Mouse (Mus musculus) limb, embryonic 10.5 days (tissue): Measurements from ENCODE around the gene Cst9. TPM values are rescaled to one million over a fixed set of nuclear protein-coding genes. Genes with fewer than 3 reads are reported as not detected.

ENCODE experiments used
- DNase-seq: peaks from one replicate; pipeline ENCODE4 v3.0.0-alpha.2; 2017; ENCODE audit warnings: low spot score
- H3K27ac ChIP-seq: fragments of 300-500 bp; sonication (generic); 2 replicates; pipeline ENCODE4 v1.5.1; 2016; ENCODE audit warnings: mild to moderate bottlenecking
- H3K27me3 ChIP-seq: fragments of 300-500 bp; sonication (generic); 2 replicates; pipeline ENCODE4 v1.6.1; 2016; ENCODE audit warnings: low read depth, mild to moderate bottlenecking; ENCODE audit not compliant: poor library complexity, severe bottlenecking
- H3K36me3 ChIP-seq: fragments of 300-500 bp; sonication (generic); 2 replicates; pipeline ENCODE4 v1.6.1; 2016; ENCODE audit warnings: mild to moderate bottlenecking, moderate library complexity
- H3K4me1 ChIP-seq: fragments of 300-500 bp; sonication (generic); 2 replicates; pipeline ENCODE4 v1.6.1; 2016
- H3K4me3 ChIP-seq: fragments of 300-500 bp; sonication (generic); 2 replicates; pipeline ENCODE4 v1.5.1; 2016; ENCODE audit warnings: mild to moderate bottlenecking, moderate library complexity
- H3K9me3 ChIP-seq: fragments of 300-500 bp; sonication (generic); replicated peaks from 2 replicates; pipeline ENCODE4 v1.6.1; 2016; ENCODE audit warnings: mild to moderate bottlenecking
- WGBS: fragments of 180-500 bp; shearing (Covaris S2); methylation state at CpG from one replicate; pipeline ENCODE4 v1.1.7; 2016; 5-methylcytosine and 5-hydroxymethylcytosine counted together
- polyA plus RNA-seq: library from polyadenylated mRNA; unstranded; fragments of >200 nt; fragmentation: Nextera tagmentation; extraction: Ambion mirVana; gene quantifications from 2 replicates; pipeline ENCODE4 v1.2.1, GENCODE M21; 2016

The Cst9 gene
- polyA plus RNA-seq, 1 experiment from 2014 or later, result not detected

DNA sequence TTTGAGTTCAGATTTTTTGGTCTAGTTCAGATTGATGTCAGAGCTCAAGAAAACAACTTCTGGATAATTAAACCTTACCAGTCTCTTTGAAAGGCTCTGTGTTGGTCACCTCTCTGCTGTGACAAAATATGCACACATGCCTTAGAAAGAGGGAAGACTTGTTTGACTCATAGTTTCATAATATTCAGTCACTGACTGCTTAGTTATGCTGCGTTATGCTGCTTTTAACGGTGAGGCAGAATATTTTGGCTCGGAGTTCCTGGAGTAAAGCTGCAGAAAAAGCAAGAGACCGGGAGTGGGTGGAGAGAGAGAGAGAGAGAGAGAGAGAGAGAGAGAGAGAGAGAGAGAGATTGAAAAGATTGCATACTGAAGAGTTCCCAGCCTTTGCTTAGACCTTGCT, 26.0 kb downstream of the Cst9 start:
- 94% methylated on average over 4 of the region's 4 CpGs for WGBS
- no peak for DNase-seq
- Histone ChIP-seq H3K4me1 (no peaks in the 10 kb centered on the region), H3K27ac (no peak overlapping the region), H3K27me3 (no peaks in the 10 kb centered on the region), H3K36me3 (no peaks in the 10 kb centered on the region), H3K9me3 (no peaks in the 10 kb centered on the region), H3K4me3 (no peak overlapping the region)

DNA sequence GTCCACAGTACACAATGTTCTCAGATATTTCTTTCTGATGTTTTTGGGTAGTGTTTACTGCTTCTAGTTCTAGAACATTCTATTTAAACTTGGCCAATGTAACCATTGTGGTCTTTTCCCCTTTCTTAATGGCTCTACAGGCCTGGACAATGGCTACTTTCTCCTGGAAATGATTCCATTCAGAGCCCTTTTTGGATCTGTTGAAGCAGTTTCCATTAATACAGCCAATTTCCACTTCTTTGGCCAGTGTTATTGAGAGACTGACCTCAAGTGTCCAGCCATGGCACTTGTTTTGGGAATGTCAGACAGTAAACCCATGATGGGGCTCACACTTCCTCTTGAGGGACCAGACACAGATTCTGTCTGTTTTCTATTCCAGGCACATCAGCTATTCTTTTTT, 26.7 kb downstream of the Cst9 start:
- Histone ChIP-seq H3K9me3 (no peaks in the 10 kb centered on the region), H3K36me3 (no peaks in the 10 kb centered on the region), H3K4me1 (no peaks in the 10 kb centered on the region), H3K27me3 (no peaks in the 10 kb centered on the region), H3K4me3 (no peak overlapping the region), H3K27ac (no peak overlapping the region)
- no peak for DNase-seq

DNA sequence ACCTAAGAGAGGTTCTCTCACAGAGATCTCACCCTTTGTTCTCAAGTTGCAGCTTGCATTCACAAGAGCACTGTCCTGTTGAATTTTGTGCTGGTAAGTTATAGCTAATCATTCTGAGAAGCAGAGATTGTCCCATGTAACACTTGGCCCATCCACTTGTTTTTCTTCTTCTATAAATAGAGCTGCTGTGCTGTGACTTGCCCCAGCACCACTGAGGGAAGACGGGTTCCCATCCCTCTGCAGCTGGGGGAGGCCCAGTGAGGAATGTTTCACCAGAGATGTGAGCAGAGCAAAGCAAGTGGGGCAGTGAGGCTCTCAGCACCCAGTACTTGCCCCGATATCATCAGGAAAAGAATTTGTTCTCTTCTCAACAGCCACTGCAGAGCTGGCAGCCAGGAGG, 30.0 kb downstream of the Cst9 start, which contains the start of gene 9230104L09Rik:
Gene 9230104L09Rik (minus strand): TSS at position 73 of the 400 bp plus-strand sequence.
- H3K27me3 ChIP-seq, result no peaks in the 10 kb centered on the region
- WGBS, result 70% methylated on average over 2 of the region's 2 CpGs
- no peaks in the 10 kb centered on the region for H3K4me1 ChIP-seq
- no peaks in the 10 kb centered on the region for H3K9me3 ChIP-seq
- H3K36me3 ChIP-seq, result no peaks in the 10 kb centered on the region
- DNase-seq, result no peak
- no peak within 1 kb of the TSS for H3K4me3 ChIP-seq
- no peak within 1 kb of the TSS for H3K27ac ChIP-seq

DNA sequence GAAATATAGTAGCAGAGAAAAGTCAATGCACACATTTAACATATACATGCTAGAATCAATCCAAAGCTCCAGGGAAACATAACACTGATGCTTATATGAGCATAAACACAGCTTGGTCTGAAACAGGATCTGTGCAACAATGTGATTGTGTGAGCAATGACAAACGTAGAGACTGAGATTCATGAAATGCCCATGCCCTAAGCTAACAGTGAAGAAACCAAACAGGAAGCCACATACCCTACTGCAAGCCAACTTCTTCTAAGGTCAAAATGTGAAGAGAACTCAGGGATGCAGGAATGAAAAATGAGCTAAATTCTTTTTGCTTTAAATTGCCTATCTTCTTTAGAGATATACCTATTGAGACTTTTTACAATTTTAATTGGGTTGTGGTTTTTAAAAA, 34.0 kb downstream of the Cst9 start:
- 86% methylated on average over 1 of the region's 1 CpGs for WGBS

DNA sequence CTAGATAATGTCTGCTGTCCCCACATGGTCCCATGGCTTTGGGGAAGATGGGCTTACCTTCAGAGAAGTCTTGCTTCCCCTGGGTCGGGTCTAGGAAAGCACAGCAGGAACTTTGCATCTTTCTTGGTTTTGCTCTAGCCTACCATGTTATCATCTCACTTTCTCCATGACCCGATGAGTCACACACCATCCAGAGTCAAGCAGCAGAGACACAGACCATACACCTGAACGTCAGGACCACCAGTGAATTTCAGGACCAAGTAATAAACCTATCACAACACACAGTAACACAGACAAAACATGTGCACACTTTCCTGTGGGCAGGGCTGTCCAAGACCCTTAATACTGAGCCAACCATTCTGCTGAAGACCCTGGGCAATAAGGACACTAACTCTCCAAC, 35.6 kb downstream of the Cst9 start:
- Histone ChIP-seq H3K36me3 (peaks cover 29% of the 10 kb centered on the region), H3K9me3 (no peaks in the 10 kb centered on the region), H3K4me1 (peaks cover 21% of the 10 kb centered on the region), H3K27ac (no peak overlapping the region), H3K4me3 (no peak overlapping the region), H3K27me3 (no peaks in the 10 kb centered on the region)
- no peak for DNase-seq
- WGBS, result 93% methylated on average over 3 of the region's 3 CpGs

More for the DNA sequence above, 34.0 kb downstream of the Cst9 start:
- no peaks in the 10 kb centered on the region for H3K27me3 ChIP-seq
- H3K27ac ChIP-seq, result no peak overlapping the region
- peaks cover 29% of the 10 kb centered on the region for H3K36me3 ChIP-seq
- no peak overlapping the region for H3K4me3 ChIP-seq
- DNase-seq, result no peak
- H3K9me3 ChIP-seq, result no peaks in the 10 kb centered on the region
- H3K4me1 ChIP-seq, result peaks cover 12% of the 10 kb centered on the region

DNA sequence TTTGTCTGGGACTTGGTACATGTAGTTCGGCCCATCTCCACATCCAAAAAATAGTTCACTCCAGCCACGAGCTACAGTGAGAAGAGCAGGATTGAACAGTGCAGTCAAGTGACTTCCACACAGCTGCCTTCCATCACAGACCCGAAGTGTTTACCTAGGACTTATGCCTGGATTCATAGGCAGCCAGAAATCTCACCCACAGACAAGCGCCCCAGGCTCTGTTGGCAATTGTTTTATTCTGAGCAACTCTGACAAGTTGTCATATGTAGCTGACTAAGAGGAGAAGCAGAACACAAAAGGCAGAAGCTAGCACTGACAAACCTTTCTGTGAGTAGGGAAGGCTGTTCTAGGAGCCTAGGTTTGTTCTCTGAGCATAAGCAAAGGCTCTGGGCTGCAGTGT, 37.9 kb downstream of the Cst9 start:
- 90% methylated on average over 4 of the region's 4 CpGs for WGBS
- Histone ChIP-seq H3K27ac (no peak overlapping the region), H3K4me3 (no peak overlapping the region), H3K4me1 (peaks cover 29% of the 10 kb centered on the region), H3K9me3 (no peaks in the 10 kb centered on the region), H3K27me3 (no peaks in the 10 kb centered on the region), H3K36me3 (peaks cover 29% of the 10 kb centered on the region)
- no peak for DNase-seq

DNA sequence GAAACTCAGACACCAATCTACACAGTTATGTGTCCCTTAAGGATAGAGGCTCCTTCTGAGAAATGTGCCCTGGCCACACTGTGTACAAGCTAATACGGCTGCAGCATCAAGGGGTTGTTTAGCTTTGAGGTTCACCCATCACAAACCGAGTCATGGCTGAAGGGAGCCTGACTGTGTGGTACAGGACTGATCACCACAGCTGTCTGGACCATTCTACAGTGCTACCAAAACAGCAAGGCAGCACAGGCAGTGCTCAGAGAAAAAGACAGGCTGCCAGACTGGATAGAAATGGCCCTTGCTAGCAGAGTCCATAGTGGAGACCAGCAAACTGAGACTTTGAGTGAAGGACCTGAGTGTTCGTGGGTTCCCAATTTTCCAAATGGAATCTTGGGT, 39.3 kb downstream of the Cst9 start:
- Histone ChIP-seq H3K4me1 (peaks cover 38% of the 10 kb centered on the region), H3K4me3 (peak overlapping the region; percentile 85), H3K36me3 (peaks cover 29% of the 10 kb centered on the region), H3K27ac (peak overlapping the region; percentile 94; the same call in 1 of the 2 replicates), H3K9me3 (no peaks in the 10 kb centered on the region), H3K27me3 (no peaks in the 10 kb centered on the region)
- DNase-seq, result no peak
- WGBS, result 62% methylated on average over 3 of the region's 3 CpGs

DNA sequence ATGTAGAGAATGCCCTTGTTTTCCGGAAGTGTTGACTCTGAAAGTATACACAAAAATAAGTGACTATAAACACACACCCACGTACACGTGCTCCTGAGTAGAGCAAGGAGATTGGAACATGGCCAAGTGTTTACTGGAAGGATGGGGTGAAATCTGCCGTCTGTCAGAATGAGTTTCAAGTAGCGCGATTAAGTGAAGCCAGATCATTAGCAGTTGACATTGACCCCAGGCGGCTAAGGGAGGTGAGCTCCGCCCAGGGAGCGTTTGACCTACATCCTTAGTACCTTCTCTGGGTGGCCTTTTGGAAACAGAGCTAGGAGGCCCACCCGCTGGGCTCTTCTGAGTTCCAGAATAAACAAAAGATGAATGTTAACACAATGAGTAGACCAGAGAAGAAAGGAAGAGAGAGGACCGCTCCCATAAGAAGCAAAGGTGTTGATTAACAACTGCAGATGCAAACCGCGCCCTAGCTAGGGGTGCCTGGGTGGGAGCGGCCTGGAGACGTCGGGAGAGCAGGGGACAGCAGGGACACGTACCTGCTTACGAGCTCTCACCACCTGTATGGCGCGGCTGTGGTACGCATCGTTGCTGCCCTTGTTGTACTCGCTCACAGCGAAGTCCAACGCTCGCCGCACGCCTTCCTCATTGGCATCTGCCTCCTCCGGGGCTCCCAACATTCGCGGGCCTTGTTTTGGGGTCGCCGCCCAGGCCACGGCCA, 39.8 kb downstream of the Cst9 start:
- DNase-seq, result no peak
- H3K27ac ChIP-seq, result peak overlapping the region; percentile 94
- H3K27me3 ChIP-seq, result no peaks in the 10 kb centered on the region
- H3K4me3 ChIP-seq, result peak overlapping the region; percentile 85
- no peaks in the 10 kb centered on the region for H3K9me3 ChIP-seq
- WGBS, result under 1% methylated on average over 34 of the region's 34 CpGs
- peaks cover 40% of the 10 kb centered on the region for H3K4me1 ChIP-seq
- peaks cover 29% of the 10 kb centered on the region for H3K36me3 ChIP-seq

DNA sequence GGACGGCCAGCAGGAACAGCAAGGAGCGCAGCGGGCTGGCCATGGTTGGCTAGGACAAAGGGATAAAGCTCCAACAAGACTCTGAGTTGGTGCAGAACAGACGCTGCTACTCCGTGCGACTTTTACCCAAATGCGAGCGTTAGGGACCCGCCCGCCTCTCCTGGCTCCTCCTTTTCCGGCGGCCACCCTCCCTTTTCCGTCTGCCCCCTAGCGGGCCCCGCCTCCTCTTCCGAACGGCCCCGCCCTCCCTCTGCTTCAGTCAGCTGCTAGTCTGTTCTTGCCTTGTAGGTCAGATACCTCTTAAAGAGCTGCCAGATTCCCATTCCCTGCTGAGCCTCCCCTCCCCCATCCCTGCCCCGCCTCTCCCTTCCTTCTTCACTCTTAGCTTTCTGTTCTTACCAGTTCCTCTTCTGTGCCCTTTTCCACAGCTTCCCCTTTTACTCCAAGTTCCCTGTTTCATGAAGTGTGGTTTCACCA, 40.4 kb downstream of the Cst9 start, which contains the start of gene Cst3:
Gene Cst3 (minus strand): TSS at position 358 of the 477 bp plus-strand sequence.
- under 1% methylated on average over 19 of the region's 19 CpGs for WGBS
- H3K4me3 ChIP-seq, result peak within 1 kb of the TSS; percentile 85
- DNase-seq, result peak; percentile 93
- H3K9me3 ChIP-seq, result no peaks in the 10 kb centered on the region
- no peaks in the 10 kb centered on the region for H3K27me3 ChIP-seq
- peaks cover 40% of the 10 kb centered on the region for H3K4me1 ChIP-seq
- peak within 1 kb of the TSS; percentile 94 for H3K27ac ChIP-seq
- peaks cover 27% of the 10 kb centered on the region for H3K36me3 ChIP-seq

DNA sequence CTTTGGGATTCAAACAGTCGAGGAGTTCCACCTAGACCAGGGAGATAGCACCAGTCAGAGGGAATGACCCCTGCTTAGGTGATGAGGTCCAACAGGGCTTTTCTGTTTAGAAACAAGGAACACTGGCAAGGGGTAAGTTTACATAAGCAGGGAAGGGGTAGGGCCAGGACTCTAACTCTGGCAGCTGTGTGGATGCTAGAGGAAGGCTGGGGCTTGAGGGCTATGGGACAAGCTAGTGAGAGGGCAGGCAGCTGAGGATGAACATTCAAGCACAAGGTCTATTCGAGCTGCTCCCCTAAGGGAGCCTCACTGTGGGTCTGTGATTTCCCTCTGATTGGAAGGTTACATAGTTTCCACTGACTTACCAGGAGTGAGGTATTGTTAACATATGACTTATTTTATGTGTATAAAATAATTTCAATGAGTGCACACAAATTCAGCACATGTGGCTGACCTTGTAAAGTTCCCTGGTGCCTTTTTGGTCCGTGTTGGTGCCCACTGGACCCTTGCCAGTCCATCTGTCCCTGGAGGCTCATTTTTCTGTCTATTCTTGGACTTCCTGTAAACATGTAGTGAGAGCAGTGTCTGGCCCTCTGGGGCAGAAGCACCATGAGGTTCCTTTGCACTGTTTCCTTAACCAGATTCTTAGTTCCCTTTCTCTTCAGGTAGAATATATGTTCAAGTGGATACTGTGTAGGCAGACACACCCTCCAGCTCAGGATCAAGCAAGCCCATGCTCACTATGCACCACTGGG, 42.2 kb downstream of the Cst9 start:
- Histone ChIP-seq H3K9me3 (no peaks in the 10 kb centered on the region), H3K4me1 (peaks cover 40% of the 10 kb centered on the region), H3K4me3 (no peak overlapping the region), H3K36me3 (peaks cover 9% of the 10 kb centered on the region), H3K27me3 (no peaks in the 10 kb centered on the region), H3K27ac (no peak overlapping the region)
- DNase-seq, result no peak
- 66% methylated on average over 3 of the region's 3 CpGs for WGBS

DNA sequence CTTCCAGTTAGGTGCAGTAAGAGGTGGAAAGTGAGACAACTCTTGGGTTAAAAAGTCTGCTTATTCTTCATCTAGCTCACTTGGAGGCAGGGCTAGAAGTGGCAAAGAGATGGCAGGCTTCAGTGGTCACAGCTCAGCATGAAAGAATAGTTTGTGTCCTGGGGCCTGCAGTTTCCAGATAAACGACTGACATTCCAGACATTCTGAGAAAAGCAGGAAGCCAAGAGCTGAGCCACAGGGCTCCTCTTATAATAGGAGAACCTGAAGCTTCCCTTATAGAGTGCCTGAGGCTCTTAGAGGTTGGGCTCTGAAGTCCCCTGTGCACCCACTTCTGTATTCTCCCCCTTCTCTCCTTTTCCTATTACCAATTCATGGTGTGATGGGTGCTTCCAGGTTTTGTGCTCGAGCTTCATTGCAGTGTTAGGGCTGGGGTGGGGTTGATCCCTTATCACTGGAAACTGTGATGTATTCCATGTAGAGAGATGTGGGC, 43.7 kb downstream of the Cst9 start:
- Histone ChIP-seq H3K4me3 (no peak overlapping the region), H3K36me3 (no peaks in the 10 kb centered on the region), H3K27me3 (no peaks in the 10 kb centered on the region), H3K4me1 (peaks cover 30% of the 10 kb centered on the region), H3K27ac (no peak overlapping the region), H3K9me3 (no peaks in the 10 kb centered on the region)
- no peak for DNase-seq
- 19% methylated on average over 2 of the region's 2 CpGs for WGBS

DNA sequence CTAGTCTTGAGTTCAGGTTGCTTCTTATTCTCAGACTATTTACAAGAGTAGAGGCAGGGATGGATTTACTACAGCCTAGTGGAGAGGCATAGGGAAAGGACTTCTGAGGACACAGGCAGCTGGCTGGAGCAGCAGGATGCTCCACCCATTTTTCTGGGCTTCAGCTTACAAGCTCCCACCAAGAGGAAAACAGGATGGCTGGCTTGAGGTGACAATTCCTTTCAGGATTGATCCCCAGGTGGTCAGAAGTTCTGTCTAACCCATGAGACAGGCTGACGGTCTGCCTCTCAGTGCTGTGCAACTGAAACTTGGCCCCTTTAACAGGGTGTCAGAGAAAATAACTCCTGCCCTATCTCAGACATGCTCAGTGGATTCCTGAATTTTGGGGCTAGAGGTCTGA, 44.3 kb downstream of the Cst9 start:
- Histone ChIP-seq H3K4me1 (peaks cover 25% of the 10 kb centered on the region), H3K36me3 (no peaks in the 10 kb centered on the region), H3K9me3 (no peaks in the 10 kb centered on the region), H3K27me3 (no peaks in the 10 kb centered on the region), H3K27ac (no peak overlapping the region), H3K4me3 (no peak overlapping the region)
- WGBS, result 29% methylated on average over 1 of the region's 1 CpGs
- no peak for DNase-seq

DNA sequence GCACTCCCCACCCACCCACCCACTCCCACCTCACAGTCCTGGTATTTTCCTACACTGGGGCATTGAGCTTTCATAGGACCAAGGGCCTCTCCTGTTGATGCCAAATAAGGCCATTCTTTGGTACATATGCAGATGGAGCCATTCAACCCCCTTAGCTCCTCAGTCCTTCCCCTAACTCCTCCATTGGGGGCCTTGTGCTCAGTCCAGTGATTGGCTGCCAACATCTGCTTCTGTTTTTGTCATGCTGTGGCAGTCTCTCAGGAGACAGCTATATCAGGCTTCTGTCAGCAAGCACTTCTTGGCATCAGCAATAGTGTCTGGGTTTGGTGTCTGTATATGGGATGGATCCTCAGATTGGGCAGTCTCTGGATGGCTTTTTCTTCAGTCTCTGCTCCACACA, 49.8 kb downstream of the Cst9 start:
- no peaks in the 10 kb centered on the region for H3K36me3 ChIP-seq
- no peaks in the 10 kb centered on the region for H3K27me3 ChIP-seq
- peaks cover 4% of the 10 kb centered on the region; the same call in 1 of the 2 replicates for H3K4me1 ChIP-seq
- H3K4me3 ChIP-seq, result no peak overlapping the region
- no peaks in the 10 kb centered on the region for H3K9me3 ChIP-seq
- H3K27ac ChIP-seq, result no peak overlapping the region
- DNase-seq, result no peak
